Mouse (Mus musculus) embryonic facial prominence, embryonic 15.5 days (tissue): ENCODE measurements around the gene Cant1. TPM values are rescaled to one million over a fixed set of nuclear protein-coding genes. Genes with fewer than 3 reads are reported as not detected.

Experiments
- ATAC-seq: fragments of 200-750 bp; cut with Nextera tagmentation; 2 replicates; pipeline ENCODE4 v1.8.0; 2017; ENCODE audit warnings: low read depth, moderate TSS enrichment; ENCODE audit not compliant: insufficient number of reproducible peaks, low FRiP score, low TSS enrichment
- H3K27ac ChIP-seq: fragments of 300-500 bp; sonication (generic); replicated peaks from 2 replicates; pipeline ENCODE4 v1.5.1; 2015; ENCODE audit warnings: mild to moderate bottlenecking, inconsistent platforms
- H3K27me3 ChIP-seq: fragments of 300-500 bp; sonication (generic); 2 replicates; pipeline ENCODE4 v1.6.1; 2015; ENCODE audit warnings: inconsistent platforms
- H3K36me3 ChIP-seq: fragments of 300-500 bp; sonication (generic); 2 replicates; pipeline ENCODE4 v1.6.1; 2015; ENCODE audit warnings: mild to moderate bottlenecking, inconsistent platforms
- H3K4me1 ChIP-seq: fragments of 300-500 bp; sonication (generic); 2 replicates; pipeline ENCODE4 v1.6.1; 2015; ENCODE audit warnings: inconsistent platforms
- H3K4me2 ChIP-seq: fragments of 300-500 bp; sonication (generic); replicated peaks from 2 replicates; pipeline ENCODE4 v1.6.1; 2015; ENCODE audit warnings: mild to moderate bottlenecking, inconsistent platforms
- H3K4me3 ChIP-seq: fragments of 300-500 bp; sonication (generic); replicated peaks from 2 replicates; pipeline ENCODE4 v1.5.1; 2015; ENCODE audit warnings: mild to moderate bottlenecking, inconsistent platforms
- H3K9ac ChIP-seq: fragments of 300-500 bp; sonication (generic); 2 replicates; pipeline ENCODE4 v1.6.1; 2015; ENCODE audit warnings: inconsistent platforms
- H3K9me3 ChIP-seq: fragments of 300-500 bp; sonication (generic); replicated peaks from 2 replicates; pipeline ENCODE4 v1.6.1; 2016; ENCODE audit warnings: inconsistent platforms
- WGBS: fragments of 180-500 bp; shearing (Covaris S2); methylation state at CpG from one replicate; pipeline ENCODE4 v1.1.7; 2015; 5-methylcytosine and 5-hydroxymethylcytosine counted together
- polyA plus RNA-seq: library from polyadenylated mRNA; unstranded; fragments of >200 nt; fragmentation: Nextera tagmentation; extraction: Ambion mirVana; gene quantifications from 2 replicates; pipeline ENCODE4 v1.2.1, GENCODE M21; 2015

The Cant1 gene
- polyA plus RNA-seq, 1 experiment from 2014 or later, result 38.0 TPM

- no peaks in the 10 kb centered on the region for H3K9me3 ChIP-seq
- peaks cover 86% of the 10 kb centered on the region for H3K4me1 ChIP-seq
- H3K27ac ChIP-seq, result peak overlapping the region; percentile 86
- 34% methylated on average over 8 of the region's 8 CpGs for WGBS
- H3K9ac ChIP-seq, result peak overlapping the region; percentile 39; the same call in 1 of the 2 replicates
- H3K4me3 ChIP-seq, result peak overlapping the region; percentile 44
- peak overlapping the region; percentile 61 for H3K4me2 ChIP-seq
- ATAC-seq, result no peak
- H3K36me3 ChIP-seq, result no peaks in the 10 kb centered on the region
- no peaks in the 10 kb centered on the region for H3K27me3 ChIP-seq
Observed at GRCm38 (mm10) chr11:118428944-118429709, 10.2 kb upstream of the Cant1 start.

- Histone ChIP-seq H3K27ac (peak overlapping the region; percentile 86), H3K4me2 (peak overlapping the region; percentile 61), H3K36me3 (no peaks in the 10 kb centered on the region), H3K9ac (peak overlapping the region; percentile 39), H3K9me3 (no peaks in the 10 kb centered on the region), H3K27me3 (no peaks in the 10 kb centered on the region), H3K4me1 (peaks cover 86% of the 10 kb centered on the region), H3K4me3 (peak overlapping the region; percentile 44)
- WGBS, result 5% methylated on average over 11 of the region's 11 CpGs
- no peak for ATAC-seq
Observed at GRCm38 (mm10) chr11:118428460-118428868, 9.6 kb upstream of the Cant1 start.

- Histone ChIP-seq H3K4me2 (peak within 1 kb of the TSS; percentile 61), H3K9ac (peak within 1 kb of the TSS; percentile 39), H3K4me1 (peaks cover 86% of the 10 kb centered on the region), H3K27me3 (no peaks in the 10 kb centered on the region), H3K4me3 (peak within 1 kb of the TSS; percentile 44), H3K36me3 (no peaks in the 10 kb centered on the region), H3K9me3 (no peaks in the 10 kb centered on the region), H3K27ac (peak within 1 kb of the TSS; percentile 86)
- ATAC-seq, result 0 out of 2 replicates have a peak, but pooled peaks have one; percentile 39
- WGBS, result 1% methylated on average over 8 of the region's 8 CpGs
Observed at GRCm38 (mm10) chr11:118427986-118428385, 9.1 kb upstream of the Cant1 start, which contains the start of gene C1qtnf1. TSS of gene C1qtnf1 (plus strand) at chr11:118428203.

GRCm38 (mm10) chr11:118427266-118427779 is 8.4 kb upstream of the Cant1 start:
- Histone ChIP-seq H3K36me3 (no peaks in the 10 kb centered on the region), H3K9ac (no peak overlapping the region), H3K27ac (peak overlapping the region; percentile 86), H3K4me2 (peak overlapping the region; percentile 61), H3K9me3 (no peaks in the 10 kb centered on the region), H3K27me3 (no peaks in the 10 kb centered on the region), H3K4me3 (peak overlapping the region; percentile 44), H3K4me1 (peaks cover 83% of the 10 kb centered on the region)
- no peak for ATAC-seq
- whole genome bisulfite sequencing, result 32% methylated on average over 3 of the region's 3 CpGs

- H3K4me1 ChIP-seq, result peaks cover 77% of the 10 kb centered on the region
- no peaks in the 10 kb centered on the region for H3K36me3 ChIP-seq
- H3K4me3 ChIP-seq, result no peak overlapping the region
- H3K4me2 ChIP-seq, result no peak overlapping the region
- no peaks in the 10 kb centered on the region for H3K27me3 ChIP-seq
- ATAC-seq, result no peak
- H3K9me3 ChIP-seq, result no peaks in the 10 kb centered on the region
- H3K27ac ChIP-seq, result no peak overlapping the region
- H3K9ac ChIP-seq, result no peak overlapping the region
- 66% methylated on average over 5 of the region's 5 CpGs for WGBS
Observed at GRCm38 (mm10) chr11:118426765-118427164, 7.9 kb upstream of the Cant1 start.

GRCm38 (mm10) chr11:118424621-118425335 is 5.9 kb upstream of the Cant1 start:
- no peak overlapping the region for H3K9ac ChIP-seq
- H3K4me1 ChIP-seq, result peaks cover 58% of the 10 kb centered on the region
- H3K27ac ChIP-seq, result no peak overlapping the region
- WGBS, result 49% methylated on average over 13 of the region's 13 CpGs
- H3K27me3 ChIP-seq, result no peaks in the 10 kb centered on the region
- no peaks in the 10 kb centered on the region for H3K9me3 ChIP-seq
- H3K4me2 ChIP-seq, result no peak overlapping the region
- ATAC-seq, result no peak
- no peak overlapping the region for H3K4me3 ChIP-seq
- no peaks in the 10 kb centered on the region for H3K36me3 ChIP-seq

GRCm38 (mm10) chr11:118423266-118423971 is 4.5 kb upstream of the Cant1 start:
- Histone ChIP-seq H3K4me2 (peak overlapping the region; percentile 44), H3K27ac (peak overlapping the region; percentile 86)
- peak; percentile 16; the same call in 1 of the 2 replicates for ATAC-seq

GRCm38 (mm10) chr11:118420261-118420660 is 1.4 kb upstream of the Cant1 start:
- H3K27ac ChIP-seq, result no peak overlapping the region
- ATAC-seq, result no peak
- no peak overlapping the region for H3K9ac ChIP-seq
- H3K9me3 ChIP-seq, result no peaks in the 10 kb centered on the region
- WGBS, result 72% methylated on average over 7 of the region's 7 CpGs
- peaks cover 53% of the 10 kb centered on the region for H3K4me1 ChIP-seq
- no peak overlapping the region for H3K4me2 ChIP-seq
- peaks cover 13% of the 10 kb centered on the region; the same call in 1 of the 2 replicates for H3K36me3 ChIP-seq
- no peak overlapping the region for H3K4me3 ChIP-seq
- H3K27me3 ChIP-seq, result no peaks in the 10 kb centered on the region

More at GRCm38 (mm10) chr11:118423266-118423971, 4.5 kb upstream of the Cant1 start:
- Histone ChIP-seq H3K9me3 (no peaks in the 10 kb centered on the region), H3K9ac (0 out of 2 replicates have a peak overlapping the region, but pooled peaks have one; percentile 9), H3K36me3 (no peaks in the 10 kb centered on the region), H3K4me1 (peaks cover 54% of the 10 kb centered on the region), H3K4me3 (peak overlapping the region; percentile 1; the same call in 1 of the 2 replicates), H3K27me3 (no peaks in the 10 kb centered on the region)
- WGBS, result 2% methylated on average over 18 of the region's 18 CpGs

- Histone ChIP-seq H3K9ac (peak overlapping the region; percentile 97), H3K27me3 (no peaks in the 10 kb centered on the region), H3K4me3 (peak overlapping the region; percentile 95), H3K27ac (peak overlapping the region; percentile 80), H3K9me3 (no peaks in the 10 kb centered on the region), H3K4me2 (peak overlapping the region; percentile 77), H3K36me3 (peaks cover 26% of the 10 kb centered on the region), H3K4me1 (peaks cover 36% of the 10 kb centered on the region)
- 0 out of 2 replicates have a peak, but pooled peaks have one; percentile 1 for ATAC-seq
- 4% methylated on average over 12 of the region's 12 CpGs for WGBS
Observed at GRCm38 (mm10) chr11:118418442-118418833, 448 bp downstream of the Cant1 start.

GRCm38 (mm10) chr11:118417496-118417895 is 1.4 kb downstream of the Cant1 start:
- H3K4me2 ChIP-seq, result peak overlapping the region; percentile 77

More at GRCm38 (mm10) chr11:118417496-118417895, 1.4 kb downstream of the Cant1 start:
- ATAC-seq, result no peak
- Histone ChIP-seq H3K4me3 (no peak overlapping the region), H3K27ac (no peak overlapping the region), H3K4me1 (peaks cover 37% of the 10 kb centered on the region), H3K9me3 (no peaks in the 10 kb centered on the region), H3K36me3 (peaks cover 26% of the 10 kb centered on the region), H3K27me3 (no peaks in the 10 kb centered on the region), H3K9ac (0 out of 2 replicates have a peak overlapping the region, but pooled peaks have one; percentile 6)
- 92% methylated on average over 9 of the region's 9 CpGs for WGBS
